Mouse (Mus musculus) liver, postnatal 0 days (tissue): ENCODE measurements around the gene Gipc2.

ENCODE experiments used
- CTCF ChIP-seq: sonication (generic); IDR thresholded peaks from 2 replicates; pipeline ENCODE4 v1.5.1; 2016; ENCODE audit warnings: antibody characterized with exemption, low read depth
- EP300 ChIP-seq: IDR thresholded peaks from 2 replicates; pipeline ENCODE4 v1.6.1; 2016; ENCODE audit warnings: antibody characterized with exemption, low read depth, mild to moderate bottlenecking

GRCm38 (mm10) chr3:152122101-152122500 lies 43.9 kb downstream of the Gipc2 start:
- no peak for TF ChIP-seq CTCF
- TF ChIP-seq EP300 = peak; percentile 64; the same call in 1 of the 2 replicates
